Mouse (Mus musculus): ENCODE measurements around the gene Zfp536. TPM values are rescaled to one million over a fixed set of nuclear protein-coding genes. Genes with fewer than 3 reads are reported as not detected.

The Zfp536 gene
- polyA plus RNA-seq, 1 experiment from 2014 or later = 11.4 TPM

DNA sequence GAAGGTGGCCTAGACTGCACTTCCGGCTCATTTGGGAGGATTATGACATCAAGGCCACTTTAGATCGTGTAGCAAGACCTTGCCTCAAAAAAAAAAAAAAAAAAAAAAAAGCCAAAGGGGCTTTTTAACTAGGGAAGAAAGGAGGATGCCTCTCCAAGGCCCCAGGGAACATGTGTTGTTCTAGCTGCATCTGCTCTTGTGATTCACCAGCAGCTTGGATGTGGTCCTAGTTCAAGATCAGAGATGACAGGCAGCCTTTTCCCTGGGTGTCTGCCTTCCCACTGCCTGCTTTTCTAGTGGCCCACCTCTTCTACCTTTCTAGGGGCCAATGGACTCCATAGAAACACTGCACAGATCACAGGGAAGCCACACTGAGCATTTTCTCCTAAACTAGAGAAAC, 350.5 kb downstream of the Zfp536 start:
- Histone ChIP-seq H3K9me3 (ENCODE audit: control insufficient read depth, low read length) (no peaks in the 10 kb centered on the region), H3K9ac (ENCODE audit: low read length) (no peak overlapping the region), H3K36me3 (ENCODE audit: control insufficient read depth, insufficient read depth, low read length) (no peaks in the 10 kb centered on the region), H3K27ac (ENCODE audit: low read length) (no peak overlapping the region), H3K4me1 (replicated peaks; ENCODE audit: control insufficient read depth, insufficient read depth, low read length) (no peaks in the 10 kb centered on the region), H3K27me3 (ENCODE audit: control insufficient read depth, insufficient read depth, low read depth, low read length) (no peaks in the 10 kb centered on the region), H3K4me3 (ENCODE audit: low read length) (no peak overlapping the region), H3K4me2 (ENCODE audit: low read depth, low read length) (no peak overlapping the region)
- ATAC-seq (ENCODE audit: low read depth) = no peak
- 40% methylated on average over 2 of the region's 2 CpGs for WGBS

Other genes with a start within 250 kb of the Zfp536 start
- gene Uri1, start 249.9 kb upstream of the Zfp536 start, polyA plus RNA-seq (2015; fragmentation: Nextera tagmentation; extraction: Ambion mirVana) = 41.1 and 46.1 TPM in 2 replicates

Measured in lung, embryonic 16.5 days (tissue).